Mouse (Mus musculus) gastrocnemius, postnatal 25 days (tissue): ENCODE measurements around the gene Fbxl7. TPM values are rescaled to one million over a fixed set of nuclear protein-coding genes. Genes with fewer than 3 reads are reported as not detected.

Source experiments
- DNase-seq: peaks from one replicate; pipeline ENCODE4 v3.0.0; 2022
- total RNA-seq, 2 experiments: library from RNA; stranded (reverse); gene quantifications; 1 replicate in 1 of 2; 2 replicates in 1 of 2; pipeline ENCODE4 v1.2.3; 2021

The Fbxl7 gene
- total RNA-seq, 2 experiments from 2014 or later, result 1.7 to 2.0 TPM

DNA sequence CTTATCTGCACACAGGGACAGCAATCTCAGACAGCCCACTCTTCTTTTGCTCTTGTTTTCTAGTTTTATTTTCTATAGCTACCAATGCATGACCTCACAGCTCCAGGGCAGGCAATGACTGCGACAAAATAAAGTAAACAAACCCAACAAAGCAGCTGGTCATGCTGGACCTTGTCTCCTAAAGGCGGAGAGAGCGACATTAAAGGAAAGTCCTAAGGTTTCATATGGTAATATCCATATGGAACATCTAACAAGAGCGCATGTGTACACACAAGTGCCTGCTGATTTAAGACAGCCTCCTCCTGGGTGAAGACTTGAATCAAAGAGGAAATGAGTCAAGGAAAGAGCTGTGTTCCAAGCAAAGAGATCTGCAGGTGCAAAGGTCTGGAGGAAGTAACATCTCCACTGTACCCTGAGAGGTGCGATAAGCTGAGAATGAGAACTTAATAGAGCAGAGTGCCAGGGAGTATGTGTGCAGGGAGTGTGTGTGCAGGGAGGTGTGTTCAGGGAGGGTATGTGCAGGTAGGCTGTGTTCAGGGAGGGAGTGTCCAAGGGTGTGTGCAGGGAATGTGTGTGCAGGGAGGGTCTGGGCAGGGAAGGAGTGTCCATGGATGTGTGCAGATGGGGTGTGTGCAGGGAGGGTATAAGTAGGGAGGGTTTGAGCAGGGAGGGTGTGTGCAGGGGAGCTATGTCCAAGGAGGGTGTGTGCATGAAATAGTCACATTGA, 193.3 kb downstream of the Fbxl7 start:
- no peak for DNase-seq

DNA sequence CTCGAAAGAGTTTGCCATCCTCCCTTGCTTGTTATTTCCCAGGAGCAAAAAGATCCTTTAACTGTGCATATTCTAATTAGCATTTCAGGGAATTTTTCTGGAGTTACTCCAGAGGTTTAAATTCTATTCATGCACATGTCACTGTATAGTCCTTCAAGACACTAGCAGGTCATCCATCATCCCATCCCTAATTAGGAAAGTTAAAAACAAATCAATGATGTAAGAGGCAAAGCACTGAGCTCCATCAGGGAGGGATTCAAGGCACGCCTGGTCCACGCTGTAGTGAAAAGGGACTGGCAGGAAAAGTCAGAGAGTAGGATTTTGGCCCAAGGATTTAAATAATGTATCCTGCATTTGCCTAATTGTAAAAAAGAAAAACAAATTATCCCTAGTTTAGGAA, 202.3 kb downstream of the Fbxl7 start:
- no peak for DNase-seq

DNA sequence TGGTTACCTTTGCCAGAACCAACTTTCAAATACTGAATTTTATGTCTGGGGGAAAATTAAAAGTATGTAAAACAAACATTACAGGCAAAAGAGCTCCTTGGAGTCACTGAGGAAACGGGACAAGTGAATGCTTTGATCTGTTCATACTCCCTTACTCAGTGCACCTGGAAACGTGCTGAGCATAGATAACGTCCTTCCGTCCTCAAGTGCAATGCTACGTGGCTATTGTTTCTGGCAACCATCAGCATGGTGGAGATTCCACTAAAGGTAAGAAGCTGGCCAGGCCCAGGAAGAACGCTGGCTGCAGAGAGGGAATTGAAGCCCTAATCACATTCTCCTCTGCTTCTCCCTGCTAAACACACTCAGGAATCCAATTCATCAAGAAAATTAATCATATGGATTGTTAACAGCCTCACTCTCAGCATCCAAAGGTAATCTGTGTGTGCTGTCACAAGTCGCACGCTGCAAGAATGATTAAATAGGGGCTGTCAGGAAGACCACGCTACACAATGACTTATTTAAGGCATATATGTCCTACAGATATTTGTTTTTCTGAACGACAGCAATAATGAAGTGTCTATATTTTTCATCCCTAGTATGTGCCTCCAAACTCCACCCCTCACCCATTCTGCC, 206.8 kb downstream of the Fbxl7 start:
- DNase-seq, result no peak

DNA sequence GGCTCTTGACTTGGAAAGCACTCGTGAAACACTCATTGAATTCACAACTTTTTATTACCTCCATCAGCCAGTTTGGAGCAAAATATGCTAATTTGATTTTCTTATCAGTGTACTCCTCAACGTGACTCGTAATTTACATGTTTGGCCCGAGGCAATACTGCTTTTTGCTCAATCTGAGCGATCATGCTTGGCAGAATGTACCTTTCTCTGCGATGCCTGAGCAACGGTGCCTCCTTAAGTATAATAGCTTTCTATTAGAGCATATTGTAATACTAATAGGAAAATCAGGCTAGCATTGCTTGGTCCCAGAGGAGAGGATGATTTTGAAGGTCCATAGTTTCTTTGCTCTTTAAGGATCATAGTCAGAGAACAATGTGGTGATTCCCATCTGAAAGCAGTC, 207.7 kb downstream of the Fbxl7 start:
- no peak for DNase-seq

DNA sequence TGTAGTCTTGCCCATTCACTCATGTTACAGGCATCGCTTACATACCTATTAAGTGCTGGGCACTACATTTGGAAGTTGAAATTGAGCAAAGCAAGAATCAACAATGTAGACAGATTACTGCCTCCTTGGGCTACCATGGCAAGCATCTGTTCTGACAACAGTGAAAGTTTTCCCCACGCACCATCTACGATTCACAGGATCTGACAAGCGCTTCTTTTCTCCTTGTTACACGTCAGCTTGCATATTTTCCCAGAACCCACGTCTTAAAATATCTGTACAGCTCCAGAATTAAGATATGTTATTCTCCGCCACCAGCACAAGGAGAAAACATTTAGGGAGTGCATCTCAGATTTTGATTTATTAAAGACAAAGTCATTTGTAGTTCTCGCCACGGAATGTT, 213.1 kb downstream of the Fbxl7 start:
- DNase-seq, result no peak

DNA sequence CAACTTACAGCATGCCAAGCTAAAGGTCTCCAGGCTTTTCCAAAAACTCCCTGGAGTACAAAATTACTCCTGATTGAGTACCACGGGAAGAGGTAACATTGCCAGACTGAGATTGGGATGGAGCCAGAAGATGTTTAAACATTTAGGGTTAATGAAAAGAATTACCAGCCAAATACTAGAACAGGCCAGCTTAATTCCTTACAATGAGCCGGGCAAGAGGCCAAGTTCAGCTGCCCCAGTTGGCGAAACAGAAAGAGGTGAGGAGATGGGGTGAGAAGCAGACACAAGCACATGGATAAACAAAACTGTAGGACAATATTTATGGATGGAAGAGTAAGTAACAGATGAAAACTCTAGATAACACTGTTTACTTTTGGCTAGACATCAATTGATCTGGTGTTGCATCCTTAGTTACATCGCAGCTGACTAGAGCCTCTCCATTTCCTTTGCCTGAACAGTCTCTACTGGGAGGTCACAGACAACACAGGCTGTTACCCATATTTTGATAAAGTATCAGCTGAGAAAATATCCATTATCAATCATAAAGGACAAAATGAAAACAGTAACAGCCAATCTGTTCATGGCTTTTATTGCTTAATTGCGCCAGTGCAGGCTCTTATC, 222.0 kb downstream of the Fbxl7 start:
- DNase-seq, result peak; percentile 8

DNA sequence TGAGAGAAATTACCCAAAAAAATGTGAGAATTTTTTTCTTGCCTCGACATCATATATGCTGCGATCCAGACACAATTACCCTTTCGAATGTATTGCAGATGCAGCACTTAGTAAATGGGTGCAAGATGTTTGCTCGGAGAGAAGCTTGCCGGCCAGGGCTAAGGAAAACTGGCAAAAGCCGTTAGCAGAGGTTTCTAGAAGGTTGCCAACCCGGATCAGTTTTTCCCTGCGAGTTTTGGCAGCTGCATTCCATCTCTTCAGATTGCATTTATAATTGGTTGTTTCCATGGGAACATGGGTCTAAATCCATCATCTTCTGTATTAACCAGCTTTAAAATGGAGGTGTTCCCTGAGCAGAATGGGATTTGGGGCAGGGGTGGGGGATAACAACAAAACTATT, 240.4 kb downstream of the Fbxl7 start:
- no peak for DNase-seq

DNA sequence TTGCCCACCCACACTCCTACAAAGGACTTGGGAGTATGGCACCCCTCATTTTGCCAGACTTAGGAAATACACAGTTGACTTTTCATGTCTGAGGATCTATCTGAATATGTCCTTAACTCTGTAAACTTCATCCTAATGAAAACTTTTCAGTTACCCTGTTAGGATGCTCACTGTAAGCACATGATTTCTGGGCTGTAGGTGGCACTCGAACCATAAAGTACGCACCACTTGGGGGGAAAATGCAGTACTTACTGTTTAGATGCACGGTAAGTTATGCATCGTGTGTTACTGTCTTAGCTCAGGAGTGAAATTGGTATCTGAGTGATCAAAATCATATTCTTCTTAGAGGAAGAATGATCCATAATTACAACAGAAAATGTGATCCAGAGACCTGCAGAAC, 252.8 kb downstream of the Fbxl7 start:
- DNase-seq, result no peak

DNA sequence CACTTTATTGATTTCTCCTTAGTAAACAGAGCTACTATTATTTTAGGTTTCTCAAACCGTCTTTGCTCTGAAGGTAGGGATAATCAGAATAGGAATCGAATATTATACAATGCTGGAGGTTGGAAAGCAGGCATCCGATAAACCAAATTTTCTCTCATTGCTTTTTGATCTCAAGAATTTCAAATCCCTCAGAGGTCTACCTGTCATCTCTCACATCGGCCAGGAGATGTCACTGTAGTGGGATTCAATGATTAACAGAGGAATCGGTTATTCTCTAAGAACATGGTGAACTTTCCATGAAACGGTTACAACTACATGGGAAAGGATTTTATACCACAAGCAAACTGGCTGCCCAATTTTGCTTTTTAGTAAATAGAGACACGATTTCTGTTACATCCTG, 255.7 kb downstream of the Fbxl7 start:
- no peak for DNase-seq

DNA sequence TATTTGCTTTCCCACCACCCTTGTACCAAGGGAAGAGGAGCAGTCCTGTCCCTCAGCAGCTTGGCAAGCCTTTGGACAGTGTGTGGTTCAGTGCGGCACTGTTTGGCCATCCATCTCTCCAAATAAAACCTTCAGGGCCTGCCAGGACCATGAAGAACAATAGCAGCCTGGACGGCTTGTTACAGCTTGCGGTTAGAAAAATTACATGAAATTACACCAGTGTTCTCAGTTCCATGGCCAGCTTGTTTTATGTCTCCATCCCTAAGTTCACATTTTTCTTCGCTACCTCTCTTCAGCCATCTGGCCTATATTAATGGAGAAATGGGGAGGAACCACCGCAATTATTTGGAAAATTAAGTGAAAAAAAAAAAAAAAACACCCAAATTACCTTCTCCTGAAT, 259.8 kb downstream of the Fbxl7 start:
- DNase-seq, result no peak

DNA sequence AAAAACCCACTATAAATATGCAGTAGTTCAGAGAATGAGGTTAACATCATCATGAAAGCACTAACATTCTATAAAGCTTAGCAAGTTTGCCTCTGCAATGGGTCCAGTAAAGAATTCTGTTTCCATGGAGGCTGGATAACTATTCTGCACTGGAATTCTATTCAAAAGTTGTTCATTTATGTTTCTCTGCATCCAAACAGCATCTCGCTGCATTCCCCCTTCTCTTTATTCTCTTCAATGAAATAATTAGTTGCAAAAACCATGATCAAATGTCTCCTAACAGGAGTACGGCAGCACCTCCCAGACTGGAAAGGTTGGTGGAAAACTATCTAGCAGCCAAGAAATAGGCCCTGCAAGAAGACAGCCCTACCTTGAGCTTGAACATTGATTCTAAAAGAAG, 267.2 kb downstream of the Fbxl7 start:
- no peak for DNase-seq

DNA sequence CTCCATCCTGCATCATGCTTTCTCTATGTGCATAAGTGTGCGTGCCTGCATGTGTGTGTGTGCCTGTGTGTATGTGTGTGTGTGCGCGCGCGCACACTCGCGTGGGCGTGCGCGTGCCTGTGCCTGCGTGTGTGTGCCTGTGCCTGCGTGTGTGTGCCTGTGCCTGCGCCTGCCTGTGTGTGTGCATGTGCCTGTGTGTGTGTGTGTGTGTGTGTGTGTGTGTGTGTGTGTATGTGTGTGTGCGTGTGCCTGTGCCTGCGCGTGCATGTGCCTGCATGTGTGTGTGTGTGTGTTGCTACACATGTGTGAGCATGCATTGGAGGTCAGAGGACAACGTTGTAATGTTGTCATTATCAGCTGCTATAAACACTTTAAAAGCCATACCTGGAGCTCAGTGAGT, 272.1 kb downstream of the Fbxl7 start:
- DNase-seq, result no peak

DNA sequence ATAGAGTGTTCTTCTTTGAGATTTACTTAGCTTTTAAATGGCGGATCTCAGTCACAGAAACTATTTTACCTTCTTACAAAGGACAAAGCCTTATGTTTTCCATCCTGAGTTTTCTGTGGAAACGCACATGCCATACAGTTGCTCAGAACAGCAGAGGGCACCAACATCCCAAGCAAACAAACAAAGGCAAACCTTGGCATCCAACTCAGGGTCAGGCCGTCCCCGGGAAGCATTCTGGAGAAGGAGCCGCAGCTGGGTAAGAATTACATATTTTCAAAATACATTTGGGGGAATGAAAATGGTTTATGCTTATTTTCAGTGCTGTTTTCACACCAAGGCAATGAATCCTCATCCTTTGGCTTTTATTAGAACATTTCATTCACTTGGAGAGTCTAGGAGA, 275.1 kb downstream of the Fbxl7 start:
- peak; percentile 21 for DNase-seq

DNA sequence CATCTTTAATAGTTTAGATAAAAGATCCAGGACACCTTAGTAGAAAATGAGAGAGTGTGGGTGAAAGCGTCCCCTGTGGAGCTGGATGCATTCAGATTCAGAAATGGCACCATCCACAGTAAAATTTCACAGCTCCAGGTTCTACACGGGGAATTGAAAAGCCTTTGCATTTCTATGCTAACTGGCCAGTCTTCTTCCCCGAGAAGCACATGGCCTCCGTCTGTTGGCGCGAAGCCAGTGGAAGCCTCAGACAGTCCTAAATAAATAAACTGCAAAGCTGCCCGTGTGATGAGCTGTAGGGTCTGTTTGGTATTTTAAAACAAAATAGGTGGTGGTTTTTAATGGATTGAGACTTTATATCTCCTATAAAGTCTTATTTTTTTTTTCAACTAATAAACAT, 276.2 kb downstream of the Fbxl7 start:
- no peak for DNase-seq

DNA sequence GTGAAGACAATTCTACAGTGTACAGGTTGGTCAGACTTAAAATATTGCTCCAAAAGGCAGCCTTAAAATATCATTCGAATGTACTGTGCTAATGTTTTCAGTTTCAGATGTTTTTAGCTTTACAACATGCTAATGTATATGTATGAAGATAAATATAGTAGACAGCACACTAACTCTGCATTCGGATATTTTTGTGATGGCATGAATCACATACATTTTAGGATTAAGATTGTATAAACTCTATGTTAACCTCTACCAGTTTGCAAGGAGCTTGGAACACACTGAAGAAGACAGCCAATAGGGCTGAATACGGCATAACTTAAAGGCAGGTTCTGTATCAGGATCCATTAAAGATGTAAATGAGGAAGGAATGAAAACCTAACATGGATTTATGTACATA, 299.1 kb downstream of the Fbxl7 start:
- no peak for DNase-seq

DNA sequence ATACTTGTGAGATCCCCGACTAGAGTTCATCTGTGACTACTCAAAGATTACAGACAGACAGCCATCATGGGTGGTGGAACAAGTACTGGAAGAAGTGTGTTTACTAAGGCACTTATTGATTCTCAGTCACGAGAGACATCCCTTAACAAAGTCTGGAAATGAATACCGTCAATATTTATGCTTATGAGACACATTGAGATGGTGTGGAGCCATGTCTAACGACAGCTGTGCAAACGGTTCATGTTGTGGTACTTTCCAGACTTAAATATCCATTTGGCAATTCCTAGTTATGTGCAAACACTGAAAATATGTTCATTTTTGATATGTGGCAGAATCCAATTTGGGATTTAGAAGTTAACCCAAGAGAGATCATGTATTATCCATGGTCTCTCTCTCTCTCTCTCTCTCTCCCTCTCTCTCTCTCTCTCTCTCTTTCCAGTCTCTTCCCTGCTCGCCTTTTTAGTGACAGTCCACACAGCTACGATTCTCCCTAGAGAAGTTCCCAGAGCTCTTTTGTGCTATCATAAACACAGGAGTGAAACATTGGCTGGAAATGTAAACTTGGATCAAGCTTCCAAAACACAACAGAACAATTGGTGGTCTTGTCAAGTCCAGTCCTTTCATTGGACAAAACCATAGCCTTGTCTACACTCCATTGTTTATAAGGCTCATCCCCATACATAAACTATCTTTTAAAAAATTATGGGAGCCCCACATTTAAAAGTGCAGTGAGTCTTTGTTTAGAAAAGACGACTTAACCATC, 315.3 kb downstream of the Fbxl7 start:
- DNase-seq, result no peak

DNA sequence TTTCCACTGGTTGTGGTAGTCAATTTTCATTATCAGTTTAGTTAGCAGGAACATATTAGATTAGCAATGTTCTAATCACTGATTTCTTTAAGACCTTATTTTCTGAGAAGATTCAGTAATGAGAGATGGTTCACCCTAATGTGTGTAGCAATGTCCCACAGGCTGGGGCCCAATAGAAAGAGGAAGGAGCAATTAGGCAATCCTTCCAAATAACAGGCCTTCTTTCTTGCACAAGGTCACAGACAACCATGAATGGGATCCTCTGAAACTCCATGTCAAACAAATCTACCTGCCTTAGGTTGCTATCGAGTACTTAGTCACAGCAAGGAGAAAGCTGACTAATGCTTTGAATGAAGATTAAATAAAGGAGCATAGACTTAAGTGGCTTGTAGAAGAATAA, 316.9 kb downstream of the Fbxl7 start:
- DNase-seq, result no peak

DNA sequence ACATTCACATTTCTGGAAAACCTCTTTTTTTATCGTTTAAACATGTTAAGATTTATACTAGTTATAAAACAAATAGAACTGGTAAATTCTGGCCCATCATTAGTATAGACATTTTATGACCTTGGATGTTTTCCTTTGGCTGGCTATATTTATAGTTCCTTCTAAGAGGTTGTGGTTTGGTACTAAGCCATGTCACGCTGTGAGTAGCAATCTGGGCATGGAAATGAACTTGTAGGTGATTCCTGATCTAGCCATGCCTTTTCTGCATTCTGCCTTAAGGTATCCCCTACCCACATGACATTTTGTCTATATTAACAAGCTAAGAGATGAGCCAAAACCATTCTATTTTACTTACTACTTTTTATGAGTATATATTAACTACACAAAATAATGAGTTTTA, 329.3 kb downstream of the Fbxl7 start:
- DNase-seq, result no peak

DNA sequence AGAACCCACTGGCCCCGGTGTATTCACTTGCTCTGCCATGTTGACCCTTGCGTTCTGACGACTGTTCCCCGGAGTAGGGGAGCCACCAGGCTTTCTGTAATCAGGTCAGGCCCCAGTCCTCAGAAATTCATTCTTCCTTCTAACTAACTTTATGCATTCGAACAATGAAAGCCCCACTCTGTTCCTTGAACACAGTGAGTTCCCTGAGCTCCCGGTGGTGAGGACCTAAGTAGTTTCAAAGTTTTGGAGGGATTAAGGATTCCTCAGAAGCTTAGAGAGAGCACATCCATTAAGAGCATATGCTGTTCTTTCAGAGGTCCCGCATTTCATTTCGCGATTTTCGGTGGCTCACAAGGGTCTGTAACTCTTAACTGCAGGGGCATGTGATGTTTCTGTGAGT, 341.8 kb downstream of the Fbxl7 start:
- DNase-seq, result no peak

DNA sequence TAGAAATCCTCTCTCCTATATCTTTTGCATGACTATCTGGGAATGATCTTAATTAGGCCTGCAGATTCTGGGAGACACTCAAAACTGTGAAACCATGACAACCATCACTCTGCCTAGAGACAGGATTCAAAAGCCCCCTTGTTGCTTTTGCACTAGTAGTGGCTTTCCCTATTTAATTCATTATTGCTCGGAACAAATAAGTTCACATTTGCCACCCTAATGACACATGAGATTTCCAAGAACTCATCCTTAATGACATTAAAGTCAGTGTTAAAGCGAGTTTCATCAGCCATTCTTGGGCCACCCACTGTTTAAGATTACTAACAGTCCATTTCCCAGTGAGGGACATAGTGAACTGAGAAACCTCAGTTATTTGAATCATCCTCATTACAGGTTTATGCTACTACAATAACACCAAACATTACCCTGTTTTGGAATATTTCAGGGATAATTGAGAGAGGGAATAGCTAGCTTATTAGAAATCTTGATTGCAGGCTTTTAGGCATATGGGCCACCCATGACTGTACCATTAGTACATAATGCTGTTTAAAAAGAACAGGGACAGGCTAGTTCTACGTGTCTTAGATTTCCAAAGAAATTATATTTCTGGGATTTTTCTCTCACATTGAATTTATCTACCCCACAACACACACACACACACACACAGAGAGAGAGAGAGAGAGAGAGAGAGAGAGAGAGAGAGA, 361.2 kb downstream of the Fbxl7 start:
- no peak for DNase-seq

DNA sequence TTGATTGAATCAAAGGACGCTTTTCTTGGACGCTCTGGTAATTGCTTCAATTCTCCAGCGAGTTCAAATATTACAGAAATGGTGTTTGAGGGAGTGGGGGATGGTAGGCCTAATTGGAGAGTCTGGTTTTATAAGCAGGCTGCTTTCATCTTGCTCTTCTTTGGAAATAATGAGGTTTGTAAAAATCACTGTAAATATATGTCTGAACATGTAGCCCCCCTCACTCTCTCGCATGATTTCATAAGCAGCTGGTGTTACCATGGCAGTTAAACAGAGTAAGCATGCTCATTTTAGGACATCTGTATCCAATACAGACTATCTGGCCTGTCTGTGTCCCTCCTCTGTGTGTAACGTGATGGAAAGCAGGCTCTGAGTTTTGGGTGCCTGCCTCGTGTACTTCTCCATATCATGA, 376.2 kb downstream of the Fbxl7 start:
- no peak for DNase-seq

DNA sequence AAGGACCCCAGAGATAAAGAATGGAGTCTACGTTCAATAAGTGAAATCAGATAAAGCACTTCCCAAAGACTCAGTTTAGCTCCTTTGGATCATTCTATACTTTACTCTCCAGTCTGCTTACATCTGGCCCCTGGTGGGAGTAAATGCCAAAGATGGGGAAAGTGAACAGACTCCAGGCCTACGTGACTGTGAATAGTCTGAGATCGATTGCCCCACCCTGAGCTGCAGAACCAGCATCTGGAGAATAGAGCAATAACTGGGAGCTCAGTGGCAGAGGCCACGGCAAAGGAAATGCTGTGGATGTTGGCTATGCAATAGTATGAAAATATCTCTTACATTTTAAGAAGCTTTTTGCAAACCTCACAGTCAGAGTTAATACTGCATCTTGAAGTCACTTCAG, 394.4 kb downstream of the Fbxl7 start:
- DNase-seq, result no peak
